ENCODE assay signal across 10 mouse cellular contexts in genomic region chr19:41613325-41614087, GRCm38 (mm10). TPM values are rescaled to one million over a fixed set of nuclear protein-coding genes. Genes with fewer than 3 reads are reported as not detected.
DNase-seq lines count a peak whose midpoint lies in the region; ATAC-seq lines count a peak whose summit lies in the region.
"Had no signal": no experiment of that assay in that cellular context is flagged by ENCODE, and none has a peak within 500 bp of the region (broad histone marks: within the 10 kb centered on the region; RNA-seq: fewer than 3 reads in every experiment).

No protein-coding gene starts in this region.

- peaks cover 78% of the 10 kb centered on the region for H3K27me3 ChIP-seq in hindbrain, embryonic 10.5 days (ENCODE audit: insufficient read depth, poor library complexity, severe bottlenecking)
- peaks cover 12% of the 10 kb centered on the region for H3K27me3 ChIP-seq in midbrain, embryonic 11.5 days (ENCODE audit: control insufficient read depth, insufficient read depth, low read length)
- H3K27me3 ChIP-seq in stomach, embryonic 16.5 days (ENCODE audit: control insufficient read depth, insufficient read depth, low read length) = no peaks in the 10 kb centered on the region

- peak overlapping the region; percentile 41; the same call in 1 of the 2 replicates for H3K27ac ChIP-seq in hindbrain, embryonic 10.5 days
- no peak overlapping the region for H3K27ac ChIP-seq in midbrain, embryonic 11.5 days (ENCODE audit: low read depth, low read length)
- no peak overlapping the region for H3K27ac ChIP-seq in stomach, embryonic 16.5 days (ENCODE audit: low read length)

- peaks cover 20% of the 10 kb centered on the region for H3K36me3 ChIP-seq in hindbrain, embryonic 10.5 days
- no peaks in the 10 kb centered on the region for H3K36me3 ChIP-seq in midbrain, embryonic 11.5 days (ENCODE audit: control insufficient read depth, insufficient read depth, low read length)
- H3K36me3 ChIP-seq in stomach, embryonic 16.5 days (ENCODE audit: control insufficient read depth, insufficient read depth, low read length) = no peaks in the 10 kb centered on the region

- peak; percentile 22 to 25 for DNase-seq in right cerebral cortex, adult 2 months (ENCODE audit: low spot score in 2 of 2)
- no peak for DNase-seq in right cerebral cortex, postnatal 36 days (ENCODE audit: low spot score in 2 of 2)
- peak; percentile 48 for DNase-seq in hindbrain, embryonic 10.5 days (ENCODE audit: low spot score)
- peak; percentile 95 for DNase-seq in midbrain, embryonic 11.5 days (ENCODE audit: low spot score, missing footprints)
- DNase-seq in layer of hippocampus, adult 9-10 months (ENCODE audit: low spot score) = no peak
- DNase-seq in heart, postnatal 4 days = no peak
- DNase-seq in testis, postnatal 10 days (ENCODE audit: low spot score) = no peak
- DNase-seq: kidney, adult 2 months; lung, postnatal 10 days had no signal

- no peak overlapping the region for H3K9ac ChIP-seq in midbrain, embryonic 11.5 days (ENCODE audit: low read length)
- no peak overlapping the region; the same call in 1 of the 2 replicates for H3K9ac ChIP-seq in stomach, embryonic 16.5 days (ENCODE audit: low read length)

- H3K9me3 ChIP-seq in hindbrain, embryonic 10.5 days = peaks cover 4% of the 10 kb centered on the region; the same call in 1 of the 2 replicates
- no peaks in the 10 kb centered on the region for H3K9me3 ChIP-seq in midbrain, embryonic 11.5 days (ENCODE audit: control insufficient read depth, low read length)
- no peaks in the 10 kb centered on the region for H3K9me3 ChIP-seq in stomach, embryonic 16.5 days (replicated peaks; ENCODE audit: control insufficient read depth, low read length)

- WGBS in hindbrain, embryonic 10.5 days = 32% methylated on average over 16 of the region's 16 CpGs
- WGBS in midbrain, embryonic 11.5 days = 22% methylated on average over 16 of the region's 16 CpGs
- 32% methylated on average over 16 of the region's 16 CpGs for WGBS in stomach, embryonic 16.5 days

- H3K4me3 ChIP-seq in hindbrain, embryonic 10.5 days = peak overlapping the region; percentile 18; the same call in 1 of the 2 replicates
- H3K4me3 ChIP-seq in midbrain, embryonic 11.5 days (ENCODE audit: low read depth, low read length) = no peak overlapping the region
- H3K4me3 ChIP-seq in stomach, embryonic 16.5 days (replicated peaks; ENCODE audit: low read length) = no peak overlapping the region

- H3K4me2 ChIP-seq in midbrain, embryonic 11.5 days = peak overlapping the region; percentile 32; the same call in 1 of the 2 replicates
- H3K4me2 ChIP-seq in stomach, embryonic 16.5 days (ENCODE audit: low read depth, low read length) = no peak overlapping the region

- peak; percentile 56; the same call in 1 of the 2 replicates for ATAC-seq in midbrain, embryonic 11.5 days (ENCODE audit: low FRiP score)
- 0 out of 2 replicates have a peak, but pooled peaks have one; percentile 9 for ATAC-seq in stomach, embryonic 16.5 days (ENCODE audit: insufficient read depth, low FRiP score)

- peaks cover 54% of the 10 kb centered on the region for H3K4me1 ChIP-seq in hindbrain, embryonic 10.5 days (replicated peaks)
- peaks cover 23% of the 10 kb centered on the region for H3K4me1 ChIP-seq in midbrain, embryonic 11.5 days (ENCODE audit: control insufficient read depth, insufficient read depth, low read length)
- H3K4me1 ChIP-seq in stomach, embryonic 16.5 days (ENCODE audit: control insufficient read depth, insufficient read depth, low read length) = no peaks in the 10 kb centered on the region

RNA-seq across cellular contexts. Expression of gene Gm340, which starts 31.3 kb away (rescaled TPM):
- 3.0 and 3.3 TPM in 2 replicates for polyA plus RNA-seq in hindbrain, embryonic 10.5 days (2016; fragmentation: Nextera tagmentation; extraction: Ambion mirVana)
- 4.8 and 4.9 TPM in 2 replicates for polyA plus RNA-seq in midbrain, embryonic 11.5 days (2014; fragmentation: Nextera tagmentation; extraction: Ambion mirVana)
- polyA plus RNA-seq in stomach, embryonic 16.5 days (2015; fragmentation: Nextera tagmentation; extraction: Ambion mirVana) = 1.8 and 1.9 TPM in 2 replicates
- total RNA-seq in heart, postnatal 4 days (2021) = 10 to 100 TPM; 15.4 to 16.3 TPM

Comparison
In these comparisons a context has a peak if more than half of its experiments do, and no peak if none do; other contexts are left out.
1. DNase-seq: peak in right cerebral cortex, adult 2 months (2 of 2), hindbrain, embryonic 10.5 days (single experiment) and midbrain, embryonic 11.5 days (single experiment); none in right cerebral cortex, postnatal 36 days (0 of 2), layer of hippocampus, adult 9-10 months (single experiment), heart, postnatal 4 days (single experiment) and testis, postnatal 10 days (single experiment).